Mouse (Mus musculus) liver, embryonic 11.5 days (tissue): ENCODE measurements at regions not wholly inside any gene's neighbourhood (a gene's known extent, or its start where the extent isn't known, plus 50 kb on each side); places are given as distances from the start of the nearest gene placed in this dataset.
"Not testable (repeated sequence)": the region's sequence is repeated elsewhere in the genome, so short reads cannot be mapped to it uniquely, and the experiment has no call there.

ENCODE experiments used
- ATAC-seq: fragments of 200-750 bp; cut with Nextera tagmentation; replicated peaks from 2 replicates; pipeline ENCODE4 v1.8.0; 2017; ENCODE audit warnings: moderate number of reproducible peaks, mild to moderate bottlenecking, moderate TSS enrichment, moderate library complexity; ENCODE audit not compliant: low FRiP score
- DNase-seq: peaks from one replicate; pipeline ENCODE4 v3.0.0-alpha.2; 2017; ENCODE audit warnings: low spot score
- H3K27ac ChIP-seq: fragments of 300-500 bp; sonication (generic); 2 replicates; pipeline ENCODE4 v1.5.1; 2014; ENCODE audit warnings: mild to moderate bottlenecking, low read depth, low read length, control low read depth
- H3K27me3 ChIP-seq: fragments of 300-500 bp; sonication (generic); replicated peaks from 2 replicates; pipeline ENCODE4 v1.6.1; 2014; ENCODE audit warnings: low read length, mixed read lengths; ENCODE audit not compliant: control insufficient read depth, insufficient read depth
- H3K36me3 ChIP-seq: fragments of 300-500 bp; sonication (generic); 2 replicates; pipeline ENCODE4 v1.6.1; 2014; ENCODE audit warnings: mild to moderate bottlenecking, low read length, moderate library complexity, mixed read lengths; ENCODE audit not compliant: control insufficient read depth, insufficient read depth
- H3K4me1 ChIP-seq: fragments of 300-500 bp; sonication (generic); replicated peaks from 2 replicates; pipeline ENCODE4 v1.6.1; 2014; ENCODE audit warnings: low read length, mixed read lengths; ENCODE audit not compliant: control insufficient read depth, insufficient read depth
- H3K4me2 ChIP-seq: fragments of 300-500 bp; sonication (generic); 2 replicates; pipeline ENCODE4 v1.6.1; 2014; ENCODE audit warnings: mild to moderate bottlenecking, control low read depth, moderate library complexity
- H3K4me3 ChIP-seq: fragments of 300-500 bp; sonication (generic); 2 replicates; pipeline ENCODE4 v1.5.1; 2014; ENCODE audit warnings: low read depth, low read length, control low read depth
- H3K9ac ChIP-seq: fragments of 300-500 bp; sonication (generic); 2 replicates; pipeline ENCODE4 v1.6.1; 2014; ENCODE audit warnings: low read depth, low read length, control low read depth
- H3K9me3 ChIP-seq: fragments of 300-500 bp; sonication (generic); 2 replicates; pipeline ENCODE4 v1.6.1; 2016; ENCODE audit warnings: low read length, inconsistent platforms, mixed read lengths; ENCODE audit not compliant: control insufficient read depth
- WGBS: fragments of 180-500 bp; shearing (Covaris S2); extraction: QIAGEN DNeasy Blood & Tissue Kit; methylation state at CpG from one replicate; pipeline ENCODE4 v1.1.7; 2014; 5-methylcytosine and 5-hydroxymethylcytosine counted together

GRCm38 (mm10) chr11:24319222-24319621 is 241.4 kb downstream of the Bcl11a start:
- Histone ChIP-seq H3K9ac (no peak overlapping the region), H3K4me1 (no peaks in the 10 kb centered on the region), H3K27me3 (no peaks in the 10 kb centered on the region), H3K4me3 (no peak overlapping the region), H3K36me3 (no peaks in the 10 kb centered on the region), H3K27ac (no peak overlapping the region), H3K4me2 (no peak overlapping the region), H3K9me3 (no peaks in the 10 kb centered on the region)
- DNase-seq (no peak), ATAC-seq (no peak)
- WGBS, result 81% methylated on average over 3 of the region's 3 CpGs

GRCm38 (mm10) chr11:24322412-24322811 is 244.6 kb downstream of the Bcl11a start:
- WGBS, result 82% methylated on average over 5 of the region's 5 CpGs
- H3K4me1 ChIP-seq, H3K4me3 ChIP-seq, H3K9ac ChIP-seq, DNase-seq, H3K27ac ChIP-seq, H3K36me3 ChIP-seq, H3K4me2 ChIP-seq, ATAC-seq, H3K27me3 ChIP-seq, H3K9me3 ChIP-seq: not testable (repeated sequence)

- no peak for DNase-seq
- no peak for ATAC-seq
- Histone ChIP-seq H3K36me3 (no peaks in the 10 kb centered on the region), H3K4me2 (no peak overlapping the region), H3K27ac (no peak overlapping the region), H3K27me3 (no peaks in the 10 kb centered on the region), H3K4me3 (no peak overlapping the region), H3K9me3 (no peaks in the 10 kb centered on the region), H3K4me1 (no peaks in the 10 kb centered on the region), H3K9ac (no peak overlapping the region)
- 41% methylated on average over 4 of the region's 4 CpGs for WGBS
Measured at GRCm38 (mm10) chr11:24328481-24328880, 250.6 kb downstream of the Bcl11a start.

DNA sequence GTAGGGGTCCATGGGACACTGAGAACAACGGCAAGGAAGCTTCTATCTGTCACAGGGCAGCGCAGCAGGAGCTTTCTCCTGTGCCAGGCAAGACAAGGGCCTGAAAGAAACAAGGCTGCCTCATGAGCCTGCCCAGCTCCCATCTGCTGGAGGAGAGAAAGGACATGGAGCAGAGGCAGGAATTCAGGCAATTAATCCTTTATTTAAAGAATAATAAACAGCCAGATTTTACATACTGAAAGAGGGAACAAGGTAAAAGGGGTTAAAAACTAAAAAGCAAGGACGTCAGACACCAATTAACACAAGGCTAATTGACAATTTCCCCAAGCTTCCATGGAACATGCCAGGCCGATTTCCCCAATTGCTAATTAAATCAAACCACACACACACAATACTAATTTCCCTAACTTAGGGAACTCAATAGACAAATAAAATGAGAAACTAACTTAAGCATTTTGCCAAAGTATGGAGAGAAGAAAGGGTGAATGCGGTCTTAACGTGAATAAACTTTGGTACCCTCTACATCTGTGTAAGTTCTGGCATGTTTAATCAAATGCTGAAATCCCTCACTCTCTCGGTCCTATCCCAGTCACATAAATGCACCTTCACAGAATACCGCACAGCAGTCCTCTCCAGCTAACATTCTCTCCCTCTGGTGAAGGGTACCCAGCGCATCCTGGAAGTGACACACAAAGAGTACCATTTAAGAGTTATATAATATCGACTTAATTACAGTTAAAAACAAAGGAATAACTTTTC is 252.7 kb downstream of the Bcl11a start:
- no peaks in the 10 kb centered on the region for H3K36me3 ChIP-seq
- H3K4me1 ChIP-seq, result no peaks in the 10 kb centered on the region
- H3K9ac ChIP-seq, result no peak overlapping the region
- WGBS, result 80% methylated on average over 10 of the region's 10 CpGs
- H3K4me3 ChIP-seq, result no peak overlapping the region
- DNase-seq, result no peak
- no peak overlapping the region for H3K4me2 ChIP-seq
- no peak for ATAC-seq
- H3K27me3 ChIP-seq, result no peaks in the 10 kb centered on the region
- H3K9me3 ChIP-seq, result no peaks in the 10 kb centered on the region
- no peak overlapping the region for H3K27ac ChIP-seq

GRCm38 (mm10) chr11:24332241-24332640 is 254.4 kb downstream of the Bcl11a start:
- Histone ChIP-seq H3K27ac (no peak overlapping the region), H3K4me2 (no peak overlapping the region), H3K9ac (no peak overlapping the region), H3K36me3 (no peaks in the 10 kb centered on the region), H3K4me3 (no peak overlapping the region), H3K9me3 (no peaks in the 10 kb centered on the region), H3K4me1 (no peaks in the 10 kb centered on the region), H3K27me3 (no peaks in the 10 kb centered on the region)
- DNase-seq (no peak), ATAC-seq (no peak)
- WGBS, result 81% methylated on average over 3 of the region's 3 CpGs

- WGBS, result 83% methylated on average over 6 of the region's 6 CpGs
- no peaks in the 10 kb centered on the region for H3K4me1 ChIP-seq
- no peak overlapping the region for H3K4me2 ChIP-seq
- no peak overlapping the region for H3K27ac ChIP-seq
- no peak overlapping the region for H3K9ac ChIP-seq
- H3K9me3 ChIP-seq, result no peaks in the 10 kb centered on the region
- no peaks in the 10 kb centered on the region for H3K27me3 ChIP-seq
- H3K4me3 ChIP-seq, result no peak overlapping the region
- no peaks in the 10 kb centered on the region for H3K36me3 ChIP-seq
- DNase-seq (no peak), ATAC-seq (no peak)
Measured at GRCm38 (mm10) chr11:24333111-24333510, 255.3 kb downstream of the Bcl11a start.

DNA sequence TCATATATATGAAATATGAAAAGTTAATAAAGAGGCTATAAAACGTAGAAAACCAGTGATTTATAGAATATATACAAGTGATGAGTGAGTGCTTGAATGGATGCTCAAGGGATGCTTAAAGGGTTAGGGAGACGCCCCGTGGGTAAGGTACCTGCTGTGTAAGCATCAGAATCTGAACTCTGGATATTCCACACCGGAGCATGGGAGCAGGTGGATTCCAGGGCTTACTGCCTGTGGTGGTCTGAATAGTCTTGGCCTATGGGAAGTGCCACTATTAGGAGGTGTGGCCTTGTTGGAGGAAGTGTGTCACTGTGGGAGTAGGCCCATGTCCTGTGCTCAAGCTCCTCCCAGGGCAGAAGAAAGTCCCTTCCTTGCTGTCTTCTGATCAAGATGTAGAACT is 257.4 kb downstream of the Bcl11a start:
- H3K27ac ChIP-seq, result no peak overlapping the region

GRCm38 (mm10) chr11:24338111-24338510 is 260.3 kb downstream of the Bcl11a start:
- H3K27ac ChIP-seq, result no peak overlapping the region
- WGBS, result 97% methylated on average over 1 of the region's 1 CpGs
- DNase-seq, result no peak

More for the DNA sequence above, 257.4 kb downstream of the Bcl11a start:
- 74% methylated on average over 4 of the region's 4 CpGs for WGBS
- Histone ChIP-seq H3K9ac (no peak overlapping the region), H3K4me1 (no peaks in the 10 kb centered on the region), H3K4me2 (no peak overlapping the region), H3K27me3 (no peaks in the 10 kb centered on the region), H3K4me3 (no peak overlapping the region), H3K9me3 (no peaks in the 10 kb centered on the region), H3K36me3 (no peaks in the 10 kb centered on the region)
- DNase-seq, result no peak
- no peak for ATAC-seq

GRCm38 (mm10) chr11:24339061-24339460 is 261.2 kb downstream of the Bcl11a start:
- ATAC-seq (no peak), DNase-seq (no peak)
- Histone ChIP-seq H3K27ac (no peak overlapping the region), H3K27me3 (no peaks in the 10 kb centered on the region), H3K9me3 (no peaks in the 10 kb centered on the region), H3K9ac (no peak overlapping the region), H3K36me3 (no peaks in the 10 kb centered on the region), H3K4me1 (no peaks in the 10 kb centered on the region), H3K4me3 (no peak overlapping the region), H3K4me2 (no peak overlapping the region)
- WGBS, result 45% methylated on average over 2 of the region's 2 CpGs

More at GRCm38 (mm10) chr11:24338111-24338510, 260.3 kb downstream of the Bcl11a start:
- no peak overlapping the region for H3K4me2 ChIP-seq
- no peak overlapping the region for H3K9ac ChIP-seq
- no peak overlapping the region for H3K4me3 ChIP-seq
- no peaks in the 10 kb centered on the region for H3K27me3 ChIP-seq
- ATAC-seq, result no peak
- H3K9me3 ChIP-seq, result no peaks in the 10 kb centered on the region
- no peaks in the 10 kb centered on the region for H3K36me3 ChIP-seq
- no peaks in the 10 kb centered on the region for H3K4me1 ChIP-seq
